Mouse (Mus musculus) hindbrain, embryonic 13.5 days (tissue): ENCODE results near the gene Usp39. TPM values are rescaled to one million over a fixed set of nuclear protein-coding genes. Genes with fewer than 3 reads are reported as not detected.

Source experiments
- ATAC-seq: fragments of 200-750 bp; cut with Nextera tagmentation; 2 replicates; pipeline ENCODE4 v1.8.0; 2017; ENCODE audit warnings: moderate TSS enrichment; ENCODE audit not compliant: low FRiP score
- H3K27ac ChIP-seq: fragments of 300-500 bp; sonication (generic); 2 replicates; pipeline ENCODE4 v1.5.1; 2015; ENCODE audit warnings: inconsistent platforms, mild to moderate bottlenecking, moderate library complexity
- H3K27me3 ChIP-seq: fragments of 300-500 bp; sonication (generic); 2 replicates; pipeline ENCODE4 v1.6.1; 2015; ENCODE audit warnings: mild to moderate bottlenecking, inconsistent platforms
- H3K36me3 ChIP-seq: fragments of 300-500 bp; sonication (generic); 2 replicates; pipeline ENCODE4 v1.6.1; 2015; ENCODE audit warnings: mild to moderate bottlenecking, inconsistent platforms
- H3K4me1 ChIP-seq: fragments of 300-500 bp; sonication (generic); replicated peaks from 2 replicates; pipeline ENCODE4 v1.6.1; 2015; ENCODE audit warnings: inconsistent platforms
- H3K4me2 ChIP-seq: fragments of 300-500 bp; sonication (generic); 2 replicates; pipeline ENCODE4 v1.6.1; 2015; ENCODE audit warnings: inconsistent platforms, mild to moderate bottlenecking, moderate library complexity
- H3K4me3 ChIP-seq: fragments of 300-500 bp; sonication (generic); 2 replicates; pipeline ENCODE4 v1.5.1; 2015; ENCODE audit warnings: mild to moderate bottlenecking, inconsistent platforms
- H3K9ac ChIP-seq: fragments of 300-500 bp; sonication (generic); 2 replicates; pipeline ENCODE4 v1.6.1; 2015; ENCODE audit warnings: mild to moderate bottlenecking, inconsistent platforms
- H3K9me3 ChIP-seq: fragments of 300-500 bp; sonication (generic); 2 replicates; pipeline ENCODE4 v1.6.1; 2016; ENCODE audit warnings: inconsistent platforms
- whole genome bisulfite sequencing: fragments of 180-500 bp; shearing (Covaris S2); methylation state at CpG from one replicate; pipeline ENCODE4 v1.1.7; 2015; 5-methylcytosine and 5-hydroxymethylcytosine counted together
- polyA plus RNA-seq: library from polyadenylated mRNA; unstranded; fragments of >200 nt; fragmentation: Nextera tagmentation; extraction: Ambion mirVana; gene quantifications from 2 replicates; pipeline ENCODE4 v1.2.1, GENCODE M21; 2015

Gene Usp39
- polyA plus RNA-seq, 1 experiment from 2014 or later: 46.7 TPM

- Histone ChIP-seq H3K9ac (peak overlapping the region; percentile 90), H3K27ac (peak overlapping the region; percentile 55; the same call in 1 of the 2 replicates), H3K9me3 (no peaks in the 10 kb centered on the region), H3K4me1 (peaks cover 44% of the 10 kb centered on the region), H3K27me3 (no peaks in the 10 kb centered on the region), H3K4me2 (peak overlapping the region; percentile 91), H3K4me3 (peak overlapping the region; percentile 79; the same call in 1 of the 2 replicates), H3K36me3 (peaks cover 23% of the 10 kb centered on the region)
- no peak for ATAC-seq
- 53% methylated on average over 6 of the region's 6 CpGs for WGBS
Observed at GRCm38 (mm10) chr6:72345633-72346032, 649 bp upstream of the Usp39 start.

- peak; percentile 37; the same call in 1 of the 2 replicates for ATAC-seq
- peak overlapping the region; percentile 90 for H3K9ac ChIP-seq
- WGBS: under 1% methylated on average over 40 of the region's 42 CpGs
- H3K4me3 ChIP-seq: peak overlapping the region; percentile 79
- peaks cover 44% of the 10 kb centered on the region for H3K4me1 ChIP-seq
- no peaks in the 10 kb centered on the region for H3K27me3 ChIP-seq
- H3K27ac ChIP-seq: peak overlapping the region; percentile 83
- H3K36me3 ChIP-seq: peaks cover 18% of the 10 kb centered on the region
- peak overlapping the region; percentile 91 for H3K4me2 ChIP-seq
- H3K9me3 ChIP-seq: no peaks in the 10 kb centered on the region
Observed at GRCm38 (mm10) chr6:72344396-72345073, 449 bp downstream of the Usp39 start.

GRCm38 (mm10) chr6:72340481-72340880 lies 4.5 kb downstream of the Usp39 start:
- Histone ChIP-seq H3K36me3 (peaks cover 44% of the 10 kb centered on the region), H3K4me1 (peaks cover 16% of the 10 kb centered on the region), H3K4me2 (no peak overlapping the region), H3K27ac (no peak overlapping the region), H3K4me3 (no peak overlapping the region), H3K27me3 (no peaks in the 10 kb centered on the region), H3K9me3 (no peaks in the 10 kb centered on the region), H3K9ac (no peak overlapping the region)
- WGBS: 62% methylated on average over 2 of the region's 2 CpGs
- no peak for ATAC-seq

GRCm38 (mm10) chr6:72333111-72333510 lies 11.9 kb downstream of the Usp39 start:
- Histone ChIP-seq H3K9me3 (no peaks in the 10 kb centered on the region), H3K4me1 (no peaks in the 10 kb centered on the region), H3K27me3 (no peaks in the 10 kb centered on the region), H3K9ac (no peak overlapping the region), H3K4me2 (no peak overlapping the region), H3K36me3 (peaks cover 96% of the 10 kb centered on the region), H3K4me3 (no peak overlapping the region), H3K27ac (no peak overlapping the region)
- 77% methylated on average over 5 of the region's 5 CpGs for WGBS
- ATAC-seq: no peak

GRCm38 (mm10) chr6:72330133-72330532 lies 14.9 kb downstream of the Usp39 start:
- Histone ChIP-seq H3K9me3 (no peaks in the 10 kb centered on the region), H3K36me3 (peaks cover 94% of the 10 kb centered on the region), H3K4me1 (no peaks in the 10 kb centered on the region), H3K4me2 (no peak overlapping the region), H3K27me3 (no peaks in the 10 kb centered on the region), H3K9ac (no peak overlapping the region), H3K27ac (no peak overlapping the region), H3K4me3 (no peak overlapping the region)
- no peak for ATAC-seq
- 92% methylated on average over 4 of the region's 4 CpGs for WGBS

GRCm38 (mm10) chr6:72329019-72329418 lies 16.0 kb downstream of the Usp39 start:
- H3K27me3 ChIP-seq: no peaks in the 10 kb centered on the region
- H3K9me3 ChIP-seq: no peaks in the 10 kb centered on the region
- no peak overlapping the region for H3K27ac ChIP-seq
- peaks cover 95% of the 10 kb centered on the region for H3K36me3 ChIP-seq
- H3K4me1 ChIP-seq: no peaks in the 10 kb centered on the region
- no peak for ATAC-seq
- WGBS: 94% methylated on average over 5 of the region's 5 CpGs
- H3K4me2 ChIP-seq: no peak overlapping the region
- H3K4me3 ChIP-seq: no peak overlapping the region
- no peak overlapping the region for H3K9ac ChIP-seq

GRCm38 (mm10) chr6:72326274-72326673 lies 18.7 kb downstream of the Usp39 start:
- Histone ChIP-seq H3K36me3 (peaks cover 96% of the 10 kb centered on the region), H3K4me1 (no peaks in the 10 kb centered on the region), H3K27ac (no peak overlapping the region), H3K27me3 (no peaks in the 10 kb centered on the region), H3K4me2 (no peak overlapping the region), H3K9me3 (no peaks in the 10 kb centered on the region), H3K4me3 (no peak overlapping the region), H3K9ac (no peak overlapping the region)
- ATAC-seq: no peak
- 82% methylated on average over 6 of the region's 6 CpGs for WGBS

- Histone ChIP-seq H3K36me3 (peaks cover 96% of the 10 kb centered on the region), H3K4me1 (no peaks in the 10 kb centered on the region), H3K9me3 (no peaks in the 10 kb centered on the region), H3K9ac (no peak overlapping the region), H3K4me3 (no peak overlapping the region), H3K27ac (no peak overlapping the region), H3K4me2 (no peak overlapping the region), H3K27me3 (no peaks in the 10 kb centered on the region)
- no peak for ATAC-seq
- 94% methylated on average over 6 of the region's 6 CpGs for WGBS
Observed at GRCm38 (mm10) chr6:72323786-72324508, 21.0 kb downstream of the Usp39 start.

GRCm38 (mm10) chr6:72322936-72323335 lies 22.0 kb downstream of the Usp39 start:
- H3K9me3 ChIP-seq: no peaks in the 10 kb centered on the region
- H3K4me3 ChIP-seq: no peak overlapping the region
- H3K27me3 ChIP-seq: no peaks in the 10 kb centered on the region
- no peak overlapping the region for H3K4me2 ChIP-seq
- 86% methylated on average over 3 of the region's 3 CpGs for WGBS
- H3K9ac ChIP-seq: no peak overlapping the region
- no peaks in the 10 kb centered on the region for H3K4me1 ChIP-seq
- H3K27ac ChIP-seq: no peak overlapping the region
- H3K36me3 ChIP-seq: peaks cover 96% of the 10 kb centered on the region
- no peak for ATAC-seq

- 82% methylated on average over 11 of the region's 11 CpGs for WGBS
Observed at GRCm38 (mm10) chr6:72319019-72319418, 26.0 kb downstream of the Usp39 start.

GRCm38 (mm10) chr6:72318440-72318839 lies 26.5 kb downstream of the Usp39 start:
- Histone ChIP-seq H3K27ac (no peak overlapping the region), H3K4me3 (no peak overlapping the region), H3K4me1 (no peaks in the 10 kb centered on the region), H3K9me3 (no peaks in the 10 kb centered on the region), H3K27me3 (no peaks in the 10 kb centered on the region), H3K9ac (no peak overlapping the region), H3K4me2 (no peak overlapping the region), H3K36me3 (peaks cover 87% of the 10 kb centered on the region)
- WGBS: 91% methylated on average over 5 of the region's 5 CpGs
- no peak for ATAC-seq

More at GRCm38 (mm10) chr6:72319019-72319418, 26.0 kb downstream of the Usp39 start:
- H3K27ac ChIP-seq: no peak overlapping the region
- no peak overlapping the region for H3K4me2 ChIP-seq
- H3K36me3 ChIP-seq: peaks cover 88% of the 10 kb centered on the region
- no peaks in the 10 kb centered on the region for H3K27me3 ChIP-seq
- no peaks in the 10 kb centered on the region for H3K9me3 ChIP-seq
- no peak overlapping the region for H3K9ac ChIP-seq
- H3K4me3 ChIP-seq: no peak overlapping the region
- no peaks in the 10 kb centered on the region for H3K4me1 ChIP-seq
- no peak for ATAC-seq

GRCm38 (mm10) chr6:72316044-72316443 lies 28.9 kb downstream of the Usp39 start:
- no peak overlapping the region for H3K27ac ChIP-seq
- H3K9ac ChIP-seq: no peak overlapping the region
- peaks cover 78% of the 10 kb centered on the region for H3K36me3 ChIP-seq
- no peak overlapping the region for H3K4me2 ChIP-seq
- H3K4me3 ChIP-seq: no peak overlapping the region
- 85% methylated on average over 1 of the region's 1 CpGs for WGBS
- no peak for ATAC-seq
- H3K9me3 ChIP-seq: no peaks in the 10 kb centered on the region
- H3K4me1 ChIP-seq: no peaks in the 10 kb centered on the region
- H3K27me3 ChIP-seq: no peaks in the 10 kb centered on the region

- no peak overlapping the region for H3K27ac ChIP-seq
- H3K4me3 ChIP-seq: no peak overlapping the region
- H3K4me1 ChIP-seq: no peaks in the 10 kb centered on the region
- H3K4me2 ChIP-seq: no peak overlapping the region
- peaks cover 71% of the 10 kb centered on the region for H3K36me3 ChIP-seq
- H3K9ac ChIP-seq: no peak overlapping the region
- no peak for ATAC-seq
- H3K27me3 ChIP-seq: no peaks in the 10 kb centered on the region
- 92% methylated on average over 2 of the region's 2 CpGs for WGBS
- no peaks in the 10 kb centered on the region for H3K9me3 ChIP-seq
Observed at GRCm38 (mm10) chr6:72315384-72315783, 29.6 kb downstream of the Usp39 start.
